Mouse (Mus musculus) adrenal gland, adult 8-10 months (tissue): ENCODE results near the gene Mlx. TPM values are rescaled to one million over a fixed set of nuclear protein-coding genes. Genes with fewer than 3 reads are reported as not detected.
A peak's percentile ranks its signal among the peaks of the same experiment; 100 is the strongest.
"Not testable (repeated sequence)": the region's sequence is repeated elsewhere in the genome, so short reads cannot be mapped to it uniquely, and the experiment has no call there.

Source experiments
- DNase-seq: peaks from one replicate; pipeline ENCODE4 v3.0.0; 2022
- total RNA-seq, 4 experiments: library from RNA; stranded (reverse); gene quantifications; 2 replicates each; pipeline ENCODE4 v1.2.4; 2022

The Mlx gene
- total RNA-seq, 4 experiments from 2014 or later: 38.1 to 69.0 (median 47.6) TPM

- DNase-seq: no peak
Observed at GRCm38 (mm10) chr11:101103011-101103410, 15.9 kb downstream of the Mlx start.

- no peak for DNase-seq
Observed at GRCm38 (mm10) chr11:101109351-101109750, 22.3 kb downstream of the Mlx start.

DNA sequence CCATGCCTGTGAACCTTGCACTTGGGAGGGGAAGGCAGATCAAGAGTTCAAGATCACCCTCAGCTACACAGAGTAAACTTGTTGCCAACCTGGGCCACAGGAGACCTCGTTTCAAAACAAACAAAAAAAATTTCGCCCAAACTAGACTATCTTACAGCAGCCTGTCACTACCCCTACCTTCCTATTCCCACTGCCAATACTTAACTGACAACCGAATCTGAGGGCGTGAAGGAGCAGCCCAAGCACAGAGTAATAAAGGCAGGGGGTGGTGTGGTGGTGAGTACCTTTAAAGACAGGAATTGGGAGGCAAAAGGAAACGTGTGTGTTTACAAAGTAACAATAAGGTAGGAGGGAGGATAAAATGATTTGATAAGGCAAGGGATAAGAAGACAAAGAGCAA, 23.6 kb downstream of the Mlx start:
- DNase-seq: no peak

DNA sequence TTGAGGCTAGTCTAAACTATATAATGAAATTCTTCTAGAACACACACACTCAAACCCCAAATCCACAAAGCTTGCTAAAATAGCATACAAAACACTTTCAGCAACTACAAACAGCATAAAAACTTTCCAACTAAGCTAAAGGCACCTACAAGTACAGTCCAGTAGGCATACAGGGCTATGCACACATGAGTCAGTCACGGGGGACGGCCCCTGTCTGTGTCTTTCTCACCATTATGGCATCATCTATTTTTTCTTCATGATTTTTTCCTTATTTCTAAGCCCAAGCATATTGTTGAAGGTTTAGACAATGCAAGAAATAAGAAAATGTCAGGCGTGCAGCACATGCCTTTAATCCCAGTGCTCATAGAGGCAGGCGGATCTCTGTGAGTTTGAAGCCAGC, 24.1 kb downstream of the Mlx start:
- no peak for DNase-seq

- no peak for DNase-seq
Observed at GRCm38 (mm10) chr11:101112186-101112585, 25.1 kb downstream of the Mlx start.

DNA sequence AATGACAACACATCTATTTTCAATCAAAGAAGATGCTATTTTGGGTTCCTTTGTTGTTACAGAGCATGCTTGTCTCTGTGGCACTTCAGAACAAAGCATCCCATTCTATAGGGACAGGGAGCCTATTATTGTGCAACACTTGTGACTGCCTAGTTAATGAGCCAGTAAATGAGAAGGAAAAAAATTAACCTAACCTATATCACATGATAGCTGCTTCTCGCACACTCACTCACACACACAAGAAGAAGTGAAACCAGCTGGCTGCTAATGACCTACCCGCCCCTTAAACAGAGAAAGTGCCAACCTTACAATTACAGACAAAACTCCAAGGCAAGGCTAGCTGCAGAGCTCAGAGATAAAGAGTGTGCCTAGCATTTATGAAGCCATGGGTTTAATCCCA, 28.5 kb downstream of the Mlx start:
- no peak for DNase-seq

- DNase-seq: no peak
Observed at GRCm38 (mm10) chr11:101118105-101118504, 31.0 kb downstream of the Mlx start.

GRCm38 (mm10) chr11:101119131-101119760, 32.2 kb downstream of the Mlx start:
- DNase-seq: no peak

GRCm38 (mm10) chr11:101119761-101120544, 32.9 kb downstream of the Mlx start, which contains the start of the genes Retreg3 and Tubg1:
Gene Retreg3, minus strand, starts transcription at chr11:101119893.
Gene Tubg1, plus strand, starts transcription at chr11:101119938.
- peak; percentile 98 for DNase-seq

DNA sequence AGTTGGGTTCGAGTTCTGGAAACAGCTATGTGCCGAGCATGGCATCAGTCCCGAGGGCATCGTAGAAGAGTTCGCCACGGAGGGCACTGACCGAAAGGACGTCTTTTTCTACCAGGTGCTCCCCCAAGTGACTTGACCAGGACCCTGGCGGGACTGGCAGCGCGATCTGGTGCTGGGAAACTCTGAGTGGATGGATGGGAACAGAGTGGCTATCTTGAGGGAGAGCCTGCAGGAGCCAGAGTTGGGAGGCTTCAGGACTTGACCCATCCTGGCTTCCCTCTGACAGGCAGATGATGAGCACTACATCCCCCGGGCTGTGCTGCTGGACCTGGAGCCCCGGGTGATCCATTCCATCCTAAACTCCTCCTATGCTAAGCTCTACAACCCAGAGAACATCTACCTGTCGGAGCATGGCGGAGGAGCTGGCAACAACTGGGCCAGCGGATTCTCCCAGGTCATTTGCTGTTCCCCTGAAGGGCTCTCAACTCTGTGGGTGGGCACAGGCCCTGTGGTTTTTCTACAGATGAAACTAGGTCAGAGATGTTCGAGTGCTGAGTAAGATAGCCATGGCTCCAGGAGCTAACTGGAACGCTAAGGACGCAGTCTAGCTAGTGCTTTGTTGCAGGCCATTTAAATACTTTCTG, 33.6 kb downstream of the Mlx start:
- DNase-seq: no peak

DNA sequence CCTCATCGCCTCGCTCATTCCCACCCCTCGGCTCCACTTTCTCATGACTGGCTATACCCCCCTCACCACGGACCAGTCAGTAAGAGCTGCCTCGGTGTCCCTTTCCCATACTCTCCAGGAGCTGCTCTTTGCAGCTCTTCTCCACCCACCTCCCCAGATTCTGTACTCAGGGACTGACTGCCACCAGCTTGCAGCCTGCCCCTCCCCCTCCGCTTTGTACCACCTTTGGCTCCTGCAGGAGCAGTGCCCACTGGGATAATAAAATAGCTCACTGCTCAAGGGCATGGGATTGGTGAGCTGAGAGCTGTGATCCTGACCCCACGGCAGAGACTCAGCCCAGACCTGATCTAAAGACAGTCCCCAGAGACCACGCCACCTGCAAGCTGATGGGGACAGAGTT, 37.4 kb downstream of the Mlx start:
- DNase-seq: not testable (repeated sequence)

DNA sequence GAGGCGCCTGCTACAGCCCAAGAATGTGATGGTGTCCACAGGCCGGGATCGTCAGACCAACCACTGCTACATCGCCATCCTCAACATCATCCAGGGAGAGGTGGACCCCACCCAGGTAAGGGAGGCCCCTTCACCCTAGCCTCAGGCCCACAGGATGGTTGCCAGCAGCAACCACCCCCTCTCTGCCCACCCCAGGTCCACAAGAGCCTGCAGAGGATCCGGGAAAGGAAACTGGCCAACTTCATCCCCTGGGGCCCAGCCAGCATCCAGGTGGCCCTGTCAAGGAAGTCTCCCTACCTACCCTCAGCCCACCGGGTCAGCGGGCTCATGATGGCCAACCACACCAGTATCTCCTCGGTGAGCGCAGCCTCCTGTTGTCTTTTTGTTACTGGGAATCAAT, 37.9 kb downstream of the Mlx start:
- not testable (repeated sequence) for DNase-seq

DNA sequence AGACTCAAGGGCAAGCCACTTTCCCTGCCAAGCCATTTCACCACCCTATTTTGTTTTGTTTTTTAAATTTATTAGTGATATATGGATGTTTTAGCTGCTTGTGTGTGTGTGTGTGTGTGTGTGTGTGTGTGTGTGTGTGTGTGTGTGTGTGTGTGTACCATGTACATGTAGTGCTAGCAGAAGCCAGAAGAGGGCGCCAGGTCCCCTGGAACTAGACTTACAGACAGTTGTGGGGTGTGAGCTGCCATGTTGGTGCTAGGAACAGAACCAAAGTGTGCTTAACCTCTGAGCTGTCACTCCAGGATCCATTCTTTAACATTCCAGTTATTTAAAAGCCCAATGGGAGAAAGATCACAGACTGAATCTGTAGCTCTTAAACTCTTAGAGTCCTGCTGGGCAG, 40.0 kb downstream of the Mlx start:
- DNase-seq: no peak

GRCm38 (mm10) chr11:101128996-101129577, 42.0 kb downstream of the Mlx start:
- DNase-seq: no peak

DNA sequence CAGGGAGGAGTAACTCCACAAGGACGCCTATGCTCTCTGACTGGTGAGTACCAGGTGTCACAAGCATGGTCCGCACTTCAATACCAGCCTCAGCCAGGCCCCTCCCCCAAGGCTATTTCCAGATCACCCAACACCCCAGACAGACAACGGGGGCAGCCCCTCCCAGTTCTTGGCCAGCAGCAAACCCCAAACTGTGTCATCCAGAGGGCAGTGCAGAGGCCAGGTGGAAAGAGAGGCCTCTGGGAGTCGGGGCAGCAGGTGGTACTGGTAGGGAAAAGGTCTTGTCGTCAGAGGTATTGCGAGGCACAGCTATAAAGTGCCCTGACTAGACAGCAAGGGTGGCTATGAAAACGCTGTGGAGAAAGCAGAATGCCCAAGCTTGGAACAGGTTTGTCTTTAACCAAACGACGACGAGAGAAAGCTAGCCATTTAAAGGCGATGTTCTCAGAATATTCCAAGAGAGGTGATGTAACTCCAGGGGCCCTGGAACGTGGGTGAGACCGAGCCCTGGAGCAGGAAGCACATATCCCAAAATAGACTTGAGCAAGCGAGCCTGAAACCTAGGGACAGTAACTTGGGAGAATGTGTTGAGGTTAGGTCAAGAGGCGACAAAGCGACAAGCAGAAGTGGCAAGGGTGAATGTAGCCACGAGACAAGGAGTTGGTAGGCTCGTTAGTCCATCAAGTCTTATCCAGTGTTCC, 43.1 kb downstream of the Mlx start:
- DNase-seq: no peak

- no peak for DNase-seq
Observed at GRCm38 (mm10) chr11:101131187-101131586, 44.1 kb downstream of the Mlx start.

DNA sequence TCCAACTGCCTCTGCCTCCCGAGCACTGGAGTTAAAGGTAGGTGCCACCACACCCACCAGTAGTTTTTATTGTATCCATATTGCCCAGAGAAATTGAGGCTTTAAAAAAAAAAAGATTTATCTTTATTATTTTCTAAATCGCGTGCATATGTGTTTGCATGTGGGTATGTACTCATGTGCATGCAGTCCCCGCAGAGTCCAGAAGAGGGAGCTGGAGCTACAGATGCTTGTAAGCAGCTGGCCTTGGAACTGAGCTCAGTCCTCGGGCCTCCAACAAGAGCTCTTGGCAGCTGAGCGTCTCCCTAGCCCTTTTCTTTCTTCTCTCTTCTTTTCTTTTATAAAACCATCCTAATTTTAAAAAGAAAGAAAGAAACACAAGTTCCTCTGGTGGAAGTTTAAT, 44.6 kb downstream of the Mlx start:
- DNase-seq: no peak

GRCm38 (mm10) chr11:101133037-101133436, 46.0 kb downstream of the Mlx start:
- no peak for DNase-seq

- peak; percentile 77 for DNase-seq
Observed at GRCm38 (mm10) chr11:101134217-101134865, 47.3 kb downstream of the Mlx start.

DNA sequence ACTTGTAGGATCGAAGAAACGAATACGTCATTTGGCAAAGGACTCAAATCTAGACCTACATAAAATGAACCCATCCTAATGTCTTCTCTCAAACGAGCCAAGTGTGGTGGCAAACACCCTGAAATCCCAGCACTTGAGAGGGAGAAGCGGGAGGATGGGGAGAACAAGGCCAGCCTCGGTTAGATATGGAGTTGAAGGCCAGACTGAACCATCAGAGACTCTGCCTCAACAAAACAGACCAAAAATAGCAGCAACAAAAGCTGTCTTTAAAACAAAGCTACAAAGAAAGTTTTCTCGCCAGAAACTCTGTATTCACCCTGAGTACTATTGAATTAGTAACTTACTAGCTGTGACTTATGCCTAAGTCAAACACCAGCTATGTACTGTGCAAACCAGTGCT, 49.9 kb downstream of the Mlx start:
- DNase-seq: no peak

- DNase-seq: peak; percentile 60
Observed at GRCm38 (mm10) chr11:101138536-101139181, 51.6 kb downstream of the Mlx start.
